Mouse (Mus musculus): ENCODE results near the gene Vmn1r5. TPM values are rescaled to one million over a fixed set of nuclear protein-coding genes. Genes with fewer than 3 reads are reported as not detected.
A peak's percentile ranks its signal among the peaks of the same experiment; 100 is the strongest.

Vmn1r5 gene
- not detected in 2 replicates for polyA plus RNA-seq (2014; fragmentation: Nextera tagmentation; extraction: Ambion mirVana)

GRCm38 (mm10) chr6:56969973-56970372 lies at the start of gene Vmn1r5:
Vmn1r5 (plus strand) TSS chr6:56970273.
- no peak within 1 kb of the TSS for H3K27ac ChIP-seq (ENCODE audit: low read depth, low read length)
- H3K9ac ChIP-seq (ENCODE audit: low read depth, low read length) = no peak within 1 kb of the TSS
- no peaks in the 10 kb centered on the region for H3K27me3 ChIP-seq (ENCODE audit: control insufficient read depth, insufficient read depth, low read length)
- no peaks in the 10 kb centered on the region for H3K36me3 ChIP-seq (ENCODE audit: control insufficient read depth, insufficient read depth, low read length)
- H3K4me1 ChIP-seq (ENCODE audit: control insufficient read depth, insufficient read depth, low read length) = no peaks in the 10 kb centered on the region
- no peaks in the 10 kb centered on the region for H3K9me3 ChIP-seq (replicated peaks; ENCODE audit: control insufficient read depth, low read length)
- ATAC-seq (replicated peaks; ENCODE audit: insufficient number of reproducible peaks, low FRiP score, low TSS enrichment) = no peak
- H3K4me3 ChIP-seq (ENCODE audit: low read depth, low read length) = no peak within 1 kb of the TSS
- H3K4me2 ChIP-seq = no peak within 1 kb of the TSS

- Histone ChIP-seq H3K36me3 (ENCODE audit: control insufficient read depth, insufficient read depth, low read length) (no peaks in the 10 kb centered on the region), H3K4me1 (ENCODE audit: control insufficient read depth, insufficient read depth, low read length) (peaks cover 16% of the 10 kb centered on the region), H3K9me3 (replicated peaks; ENCODE audit: control insufficient read depth, low read length) (no peaks in the 10 kb centered on the region), H3K4me3 (ENCODE audit: low read depth, low read length) (peak overlapping the region; percentile 90), H3K9ac (ENCODE audit: low read depth, low read length) (peak overlapping the region; percentile 84), H3K27me3 (ENCODE audit: control insufficient read depth, insufficient read depth, low read length) (no peaks in the 10 kb centered on the region), H3K27ac (ENCODE audit: low read depth, low read length) (peak overlapping the region; percentile 83), H3K4me2 (peak overlapping the region; percentile 67)
- ATAC-seq (replicated peaks; ENCODE audit: insufficient number of reproducible peaks, low FRiP score, low TSS enrichment) = peak; percentile 10; the same call in 1 of the 2 replicates
- 0% methylated on average over 25 of the region's 25 CpGs for WGBS (ENCODE audit: insufficient replicate concordance)
Observed at GRCm38 (mm10) chr6:56923331-56923725, 46.7 kb upstream of the Vmn1r5 start.

DNA sequence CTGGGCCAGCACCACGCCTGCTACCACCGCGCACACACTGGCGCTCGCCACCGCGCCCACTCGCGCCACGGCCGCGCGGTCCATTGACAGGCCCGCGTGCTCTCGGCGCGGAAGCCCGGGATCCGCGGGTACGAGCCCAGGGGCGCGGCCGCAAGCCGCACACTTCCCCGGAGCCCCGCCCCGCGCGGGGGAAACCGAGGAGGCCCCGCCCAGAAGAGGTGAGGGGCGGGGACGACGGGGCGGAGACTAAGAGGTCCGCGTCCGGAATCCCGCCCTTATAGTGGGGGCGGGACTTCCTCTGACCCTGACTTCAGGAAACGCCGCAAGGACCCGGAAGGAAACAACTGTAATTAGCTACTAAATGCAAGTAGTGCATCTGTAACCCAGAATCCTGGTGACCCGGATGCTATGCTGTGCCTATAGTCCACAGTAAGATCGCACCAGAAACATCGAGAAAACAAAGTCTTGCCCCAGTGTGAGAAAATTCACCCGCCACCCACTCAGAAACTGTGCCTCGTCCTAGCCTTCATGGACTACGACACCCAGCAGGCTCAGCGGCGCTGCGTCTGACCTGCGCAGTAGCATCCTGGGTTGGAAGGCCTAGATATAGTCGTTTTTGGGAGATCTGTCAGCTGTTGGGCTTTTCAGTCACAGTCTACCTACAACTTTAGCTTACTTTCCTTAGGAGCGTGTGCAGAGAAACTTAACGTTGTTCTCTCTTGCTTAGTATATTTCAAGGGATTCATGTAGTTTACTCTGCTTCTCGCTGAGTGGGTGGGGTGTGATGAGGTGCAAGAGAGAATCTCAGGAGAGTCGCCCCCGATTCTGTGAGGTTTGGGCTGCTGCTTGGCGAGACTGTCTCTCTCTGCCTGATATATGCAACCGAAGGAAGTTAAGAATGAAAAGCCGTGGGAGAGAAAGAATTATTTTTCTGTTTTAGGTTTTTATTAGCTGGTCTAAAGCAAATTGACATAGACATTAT lies 46.1 kb upstream of the Vmn1r5 start, which contains the start of the genes Nt5c3 and Vmn1r4:
Gene Nt5c3 (minus strand): TSS at position 207 of the 982 bp plus-strand sequence.
Gene Vmn1r4 (plus strand): TSS at position 290 of the 982 bp plus-strand sequence.
- peak; percentile 96 for ATAC-seq (replicated peaks; ENCODE audit: insufficient number of reproducible peaks, low FRiP score, low TSS enrichment)
- peaks cover 10% of the 10 kb centered on the region for H3K4me1 ChIP-seq (ENCODE audit: control insufficient read depth, insufficient read depth, low read length)
- no peaks in the 10 kb centered on the region for H3K27me3 ChIP-seq (ENCODE audit: control insufficient read depth, insufficient read depth, low read length)
- peak within 1 kb of the TSS; percentile 84 for H3K9ac ChIP-seq (ENCODE audit: low read depth, low read length)
- peak within 1 kb of the TSS; percentile 67 for H3K4me2 ChIP-seq
- WGBS (ENCODE audit: insufficient replicate concordance) = 3% methylated on average over 64 of the region's 64 CpGs
- H3K4me3 ChIP-seq (ENCODE audit: low read depth, low read length) = peak within 1 kb of the TSS; percentile 90
- no peaks in the 10 kb centered on the region for H3K36me3 ChIP-seq (ENCODE audit: control insufficient read depth, insufficient read depth, low read length)
- H3K27ac ChIP-seq (ENCODE audit: low read depth, low read length) = peak within 1 kb of the TSS; percentile 83
- no peaks in the 10 kb centered on the region for H3K9me3 ChIP-seq (replicated peaks; ENCODE audit: control insufficient read depth, low read length)

- H3K4me2 ChIP-seq = no peak overlapping the region
- H3K9me3 ChIP-seq (replicated peaks; ENCODE audit: control insufficient read depth, low read length) = no peaks in the 10 kb centered on the region
- no peak overlapping the region for H3K9ac ChIP-seq (ENCODE audit: low read depth, low read length)
- no peak overlapping the region for H3K4me3 ChIP-seq (ENCODE audit: low read depth, low read length)
- no peak for ATAC-seq (replicated peaks; ENCODE audit: insufficient number of reproducible peaks, low FRiP score, low TSS enrichment)
- no peaks in the 10 kb centered on the region for H3K36me3 ChIP-seq (ENCODE audit: control insufficient read depth, insufficient read depth, low read length)
- H3K27ac ChIP-seq (ENCODE audit: low read depth, low read length) = no peak overlapping the region
- no peaks in the 10 kb centered on the region for H3K27me3 ChIP-seq (ENCODE audit: control insufficient read depth, insufficient read depth, low read length)
- H3K4me1 ChIP-seq (ENCODE audit: control insufficient read depth, insufficient read depth, low read length) = no peaks in the 10 kb centered on the region
- WGBS (ENCODE audit: insufficient replicate concordance) = 65% methylated on average over 4 of the region's 4 CpGs
Observed at GRCm38 (mm10) chr6:56931648-56932415, 38.2 kb upstream of the Vmn1r5 start.

GRCm38 (mm10) chr6:56932464-56932863 lies 37.6 kb upstream of the Vmn1r5 start:
- no peak overlapping the region for H3K9ac ChIP-seq (ENCODE audit: low read depth, low read length)
- no peak overlapping the region for H3K27ac ChIP-seq (ENCODE audit: low read depth, low read length)
- no peak overlapping the region for H3K4me3 ChIP-seq (ENCODE audit: low read depth, low read length)
- H3K36me3 ChIP-seq (ENCODE audit: control insufficient read depth, insufficient read depth, low read length) = no peaks in the 10 kb centered on the region
- no peaks in the 10 kb centered on the region for H3K4me1 ChIP-seq (ENCODE audit: control insufficient read depth, insufficient read depth, low read length)
- no peaks in the 10 kb centered on the region for H3K9me3 ChIP-seq (replicated peaks; ENCODE audit: control insufficient read depth, low read length)
- WGBS (ENCODE audit: insufficient replicate concordance) = 61% methylated on average over 2 of the region's 2 CpGs
- no peak overlapping the region for H3K4me2 ChIP-seq
- ATAC-seq (replicated peaks; ENCODE audit: insufficient number of reproducible peaks, low FRiP score, low TSS enrichment) = no peak
- no peaks in the 10 kb centered on the region for H3K27me3 ChIP-seq (ENCODE audit: control insufficient read depth, insufficient read depth, low read length)

- no peaks in the 10 kb centered on the region for H3K36me3 ChIP-seq (ENCODE audit: control insufficient read depth, insufficient read depth, low read length)
- 77% methylated on average over 4 of the region's 4 CpGs for WGBS (ENCODE audit: insufficient replicate concordance)
- no peak overlapping the region for H3K9ac ChIP-seq (ENCODE audit: low read depth, low read length)
- no peaks in the 10 kb centered on the region for H3K27me3 ChIP-seq (ENCODE audit: control insufficient read depth, insufficient read depth, low read length)
- no peak overlapping the region for H3K27ac ChIP-seq (ENCODE audit: low read depth, low read length)
- no peak for ATAC-seq (replicated peaks; ENCODE audit: insufficient number of reproducible peaks, low FRiP score, low TSS enrichment)
- H3K4me1 ChIP-seq (ENCODE audit: control insufficient read depth, insufficient read depth, low read length) = no peaks in the 10 kb centered on the region
- H3K4me3 ChIP-seq (ENCODE audit: low read depth, low read length) = no peak overlapping the region
- H3K4me2 ChIP-seq = no peak overlapping the region
- H3K9me3 ChIP-seq (replicated peaks; ENCODE audit: control insufficient read depth, low read length) = no peaks in the 10 kb centered on the region
Observed at GRCm38 (mm10) chr6:56934366-56934765, 35.7 kb upstream of the Vmn1r5 start.

DNA sequence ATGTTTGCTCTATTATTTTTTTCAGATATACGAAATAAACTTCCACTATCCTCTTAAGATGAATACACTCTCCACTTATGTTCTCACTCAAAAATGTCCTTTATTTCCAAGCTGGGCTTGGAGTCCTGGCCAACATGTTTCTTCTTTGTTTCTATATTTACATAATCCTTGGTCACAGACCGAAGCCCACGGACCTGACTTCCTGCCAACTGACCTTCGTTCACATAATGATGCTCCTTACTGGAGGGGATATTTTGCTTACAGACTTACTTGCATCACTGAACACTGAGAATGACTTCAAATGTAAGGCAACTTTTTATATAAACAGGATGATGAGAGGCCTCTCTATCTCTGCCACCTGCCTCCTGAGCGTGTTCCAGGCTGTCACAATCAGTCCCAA lies 13.6 kb upstream of the Vmn1r5 start:
- H3K4me2 ChIP-seq = no peak overlapping the region
- no peaks in the 10 kb centered on the region for H3K9me3 ChIP-seq (replicated peaks; ENCODE audit: control insufficient read depth, low read length)
- no peaks in the 10 kb centered on the region for H3K27me3 ChIP-seq (ENCODE audit: control insufficient read depth, insufficient read depth, low read length)
- 75% methylated on average over 5 of the region's 5 CpGs for WGBS (ENCODE audit: insufficient replicate concordance)
- no peaks in the 10 kb centered on the region for H3K4me1 ChIP-seq (ENCODE audit: control insufficient read depth, insufficient read depth, low read length)
- ATAC-seq (replicated peaks; ENCODE audit: insufficient number of reproducible peaks, low FRiP score, low TSS enrichment) = no peak
- H3K9ac ChIP-seq (ENCODE audit: low read depth, low read length) = no peak overlapping the region
- no peaks in the 10 kb centered on the region for H3K36me3 ChIP-seq (ENCODE audit: control insufficient read depth, insufficient read depth, low read length)
- no peak overlapping the region for H3K27ac ChIP-seq (ENCODE audit: low read depth, low read length)
- no peak overlapping the region for H3K4me3 ChIP-seq (ENCODE audit: low read depth, low read length)

GRCm38 (mm10) chr6:56996943-56997342 lies 26.9 kb downstream of the Vmn1r5 start, which contains the start of gene Vmn1r6:
Vmn1r6 (plus strand) TSS chr6:56997243.
- no peak within 1 kb of the TSS for H3K4me2 ChIP-seq
- no peak within 1 kb of the TSS for H3K4me3 ChIP-seq (ENCODE audit: low read depth, low read length)
- no peak within 1 kb of the TSS for H3K9ac ChIP-seq (ENCODE audit: low read depth, low read length)
- H3K4me1 ChIP-seq (ENCODE audit: control insufficient read depth, insufficient read depth, low read length) = no peaks in the 10 kb centered on the region
- H3K9me3 ChIP-seq (replicated peaks; ENCODE audit: control insufficient read depth, low read length) = no peaks in the 10 kb centered on the region
- H3K27ac ChIP-seq (ENCODE audit: low read depth, low read length) = no peak within 1 kb of the TSS
- WGBS (ENCODE audit: insufficient replicate concordance) = 71% methylated on average over 2 of the region's 2 CpGs
- H3K27me3 ChIP-seq (ENCODE audit: control insufficient read depth, insufficient read depth, low read length) = no peaks in the 10 kb centered on the region
- no peak for ATAC-seq (replicated peaks; ENCODE audit: insufficient number of reproducible peaks, low FRiP score, low TSS enrichment)
- no peaks in the 10 kb centered on the region for H3K36me3 ChIP-seq (ENCODE audit: control insufficient read depth, insufficient read depth, low read length)
